Mouse (Mus musculus): ENCODE data around the gene Meis2. TPM values are rescaled to one million over a fixed set of nuclear protein-coding genes. Genes with fewer than 3 reads are reported as not detected.

Meis2 gene
- total RNA-seq (2021) = 10 to 100 TPM; 39.2 to 43.8 TPM

GRCm38 (mm10) chr2:116065570-116066005 is at the start of gene Meis2:
Meis2 (minus strand) TSS chr2:116065839.
- DNase-seq = peak; percentile 64

GRCm38 (mm10) chr2:116106194-116106593 is 40.6 kb upstream of the Meis2 start:
- DNase-seq = no peak

GRCm38 (mm10) chr2:116105179-116105578 is 39.5 kb upstream of the Meis2 start:
- DNase-seq = no peak

GRCm38 (mm10) chr2:116103411-116103996 is 37.9 kb upstream of the Meis2 start:
- DNase-seq = no peak

GRCm38 (mm10) chr2:116101221-116101620 is 35.6 kb upstream of the Meis2 start:
- DNase-seq = peak in 1 of 2 experiments; percentile 24

- DNase-seq = no peak
These were observed 15.3 kb upstream of the Meis2 start for GRCm38 (mm10) chr2:116080961-116081360.

- no peak for DNase-seq
These were observed 13.2 kb upstream of the Meis2 start for GRCm38 (mm10) chr2:116078841-116079240.

- DNase-seq = no peak
These were observed 12.1 kb upstream of the Meis2 start for GRCm38 (mm10) chr2:116077716-116078115.

GRCm38 (mm10) chr2:116076752-116077480 is 11.3 kb upstream of the Meis2 start:
- no peak for DNase-seq

- DNase-seq = no peak
These were observed 10.3 kb upstream of the Meis2 start for GRCm38 (mm10) chr2:116075902-116076301.

- no peak for DNase-seq
These were observed 9.8 kb upstream of the Meis2 start for GRCm38 (mm10) chr2:116075477-116075876.

GRCm38 (mm10) chr2:116074726-116075440 is 9.2 kb upstream of the Meis2 start:
- no peak for DNase-seq

- DNase-seq = no peak
These were observed 8.4 kb upstream of the Meis2 start for GRCm38 (mm10) chr2:116074061-116074460.

- DNase-seq = no peak
These were observed 7.8 kb upstream of the Meis2 start for GRCm38 (mm10) chr2:116073311-116073904.

GRCm38 (mm10) chr2:116072706-116073105 is 7.1 kb upstream of the Meis2 start:
- DNase-seq = no peak

GRCm38 (mm10) chr2:116072321-116072640 is 6.6 kb upstream of the Meis2 start:
- DNase-seq = no peak

GRCm38 (mm10) chr2:116071571-116072320 is 6.1 kb upstream of the Meis2 start:
- no peak for DNase-seq

GRCm38 (mm10) chr2:116070614-116071425 is 5.2 kb upstream of the Meis2 start:
- no peak for DNase-seq

- DNase-seq = no peak
These were observed 4.0 kb upstream of the Meis2 start for GRCm38 (mm10) chr2:116069451-116070225.

- DNase-seq = no peak
These were observed 3.3 kb upstream of the Meis2 start for GRCm38 (mm10) chr2:116068901-116069300.

GRCm38 (mm10) chr2:116068461-116068860 is 2.8 kb upstream of the Meis2 start:
- DNase-seq = no peak
